Mouse (Mus musculus) telencephalon, adult 2 months (tissue): ENCODE data around the gene Gadd45a.
"Not testable (repeated sequence)": the region's sequence is repeated elsewhere in the genome, so short reads cannot be mapped to it uniquely, and the experiment has no call there.

ENCODE experiments used
- DNase-seq: peaks from one replicate; pipeline ENCODE4 v3.0.0-alpha.2; 2011; ENCODE audit warnings: low read depth, low spot score

The Gadd45a gene

GRCm38 (mm10) chr6:67019001-67019400, 18.3 kb downstream of the Gadd45a start:
- DNase-seq, result not testable (repeated sequence)

- DNase-seq, result no peak
These were observed 18.9 kb downstream of the Gadd45a start for GRCm38 (mm10) chr6:67018365-67018764.

- DNase-seq, result no peak
These were observed 20.6 kb downstream of the Gadd45a start for GRCm38 (mm10) chr6:67016520-67017111.

GRCm38 (mm10) chr6:67015739-67016519, 21.3 kb downstream of the Gadd45a start:
- DNase-seq, result no peak

GRCm38 (mm10) chr6:67014679-67015075, 22.6 kb downstream of the Gadd45a start:
- no peak for DNase-seq

GRCm38 (mm10) chr6:67013949-67014678, 23.1 kb downstream of the Gadd45a start:
- no peak for DNase-seq

GRCm38 (mm10) chr6:67013293-67013948, 23.8 kb downstream of the Gadd45a start:
- DNase-seq, result no peak

GRCm38 (mm10) chr6:67011217-67011518, 26.1 kb downstream of the Gadd45a start:
- DNase-seq, result no peak

- no peak for DNase-seq
These were observed 26.7 kb downstream of the Gadd45a start for GRCm38 (mm10) chr6:67010370-67011216.

GRCm38 (mm10) chr6:67009888-67010287, 27.4 kb downstream of the Gadd45a start:
- DNase-seq, result no peak

- no peak for DNase-seq
These were observed 37.5 kb downstream of the Gadd45a start for GRCm38 (mm10) chr6:66999800-67000199.

GRCm38 (mm10) chr6:66998645-66999044, 38.6 kb downstream of the Gadd45a start:
- DNase-seq, result no peak

GRCm38 (mm10) chr6:66996257-66996656, 41.0 kb downstream of the Gadd45a start:
- no peak for DNase-seq

- DNase-seq, result no peak
These were observed 41.4 kb downstream of the Gadd45a start for GRCm38 (mm10) chr6:66995825-66996224.

GRCm38 (mm10) chr6:66994981-66995380, 42.3 kb downstream of the Gadd45a start:
- no peak for DNase-seq

- no peak for DNase-seq
These were observed 44.5 kb downstream of the Gadd45a start for GRCm38 (mm10) chr6:66992786-66993185.

GRCm38 (mm10) chr6:66992232-66992631, 45.0 kb downstream of the Gadd45a start:
- DNase-seq, result no peak

- no peak for DNase-seq
These were observed 47.7 kb downstream of the Gadd45a start for GRCm38 (mm10) chr6:66989518-66989917.

GRCm38 (mm10) chr6:66989037-66989436, 48.2 kb downstream of the Gadd45a start:
- DNase-seq, result no peak

- DNase-seq, result no peak
These were observed 48.9 kb downstream of the Gadd45a start for GRCm38 (mm10) chr6:66988363-66988762.

GRCm38 (mm10) chr6:66987643-66988042, 49.6 kb downstream of the Gadd45a start:
- DNase-seq, result no peak
